Mouse (Mus musculus): ENCODE measurements at regions not wholly inside any gene's neighbourhood (a gene's known extent, or its start where the extent isn't known, plus 50 kb on each side); places are given as distances from the start of the nearest gene placed in this dataset.
A peak's percentile ranks its signal among the peaks of the same experiment; 100 is the strongest.

DNA sequence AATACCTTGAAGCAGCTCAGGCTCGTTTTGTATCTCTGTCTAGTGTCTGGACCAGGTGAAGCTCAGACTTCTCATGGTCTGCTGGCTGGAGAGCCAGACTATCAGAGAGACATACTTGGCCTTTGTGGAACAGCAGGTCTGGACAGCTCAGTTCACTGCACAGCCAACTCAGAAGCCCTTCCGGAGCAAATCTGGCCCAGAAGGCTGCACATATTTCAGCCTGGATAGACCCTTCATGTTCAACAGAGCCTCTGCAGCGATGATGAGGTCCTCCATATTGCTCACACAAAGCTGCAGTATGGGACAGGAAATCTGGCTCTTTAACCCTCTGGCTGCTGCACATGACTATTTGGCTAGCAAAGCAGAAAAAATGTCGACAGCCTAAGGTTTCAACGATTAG is 108.7 kb upstream of the Gk2 start:
- 33% methylated on average over 5 of the region's 5 CpGs for WGBS
- no peak overlapping the region for H3K4me3 ChIP-seq (replicated peaks; ENCODE audit: insufficient read depth, low read depth, low read length)
- no peak overlapping the region for H3K27ac ChIP-seq (ENCODE audit: insufficient read depth, low read length)
- no peak for TF ChIP-seq POLR2A (IDR thresholded peaks at IDR 0.05; ENCODE audit: borderline replicate concordance, insufficient read depth, low read length)
- TF ChIP-seq CTCF (IDR thresholded peaks at IDR 0.05; ENCODE audit: borderline replicate concordance, insufficient read depth, low read depth, low read length): no peak
- H3K27me3 ChIP-seq (ENCODE audit: control insufficient read depth, insufficient read depth, low read length): no peaks in the 10 kb centered on the region
- H3K4me1 ChIP-seq (ENCODE audit: control insufficient read depth, insufficient read depth, low read length): no peaks in the 10 kb centered on the region
- peak in 1 of 2 experiments; percentile 3 for DNase-seq

DNA sequence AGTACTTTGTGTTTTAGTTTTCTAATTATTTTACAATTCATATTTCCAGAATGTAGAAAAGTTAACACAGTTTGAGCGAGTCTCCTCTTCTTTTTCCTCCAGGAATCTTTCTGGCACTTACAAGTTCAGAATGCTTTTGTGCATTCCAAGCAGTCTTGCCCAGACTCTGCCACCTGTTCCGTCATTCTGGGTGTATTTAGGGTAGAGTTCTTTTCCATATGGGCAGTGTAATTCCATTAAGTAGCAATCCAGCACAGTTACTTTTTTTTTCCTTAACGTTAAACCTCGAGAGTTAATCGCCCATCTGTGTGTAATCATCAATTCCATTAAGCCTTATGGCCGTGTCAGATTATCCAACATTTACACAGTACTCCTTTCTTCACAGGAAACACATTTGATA is 106.9 kb upstream of the Gk2 start:
- H3K4me1 ChIP-seq (ENCODE audit: control insufficient read depth, insufficient read depth, low read length): no peaks in the 10 kb centered on the region
- H3K4me3 ChIP-seq (replicated peaks; ENCODE audit: insufficient read depth, low read depth, low read length): no peak overlapping the region
- TF ChIP-seq CTCF (IDR thresholded peaks at IDR 0.05; ENCODE audit: borderline replicate concordance, insufficient read depth, low read depth, low read length) (no peak), POLR2A (IDR thresholded peaks at IDR 0.05; ENCODE audit: borderline replicate concordance, insufficient read depth, low read length) (no peak)
- no peak overlapping the region for H3K27ac ChIP-seq (ENCODE audit: insufficient read depth, low read length)
- no peak for DNase-seq
- WGBS: 64% methylated on average over 6 of the region's 6 CpGs
- no peaks in the 10 kb centered on the region for H3K27me3 ChIP-seq (ENCODE audit: control insufficient read depth, insufficient read depth, low read length)

DNA sequence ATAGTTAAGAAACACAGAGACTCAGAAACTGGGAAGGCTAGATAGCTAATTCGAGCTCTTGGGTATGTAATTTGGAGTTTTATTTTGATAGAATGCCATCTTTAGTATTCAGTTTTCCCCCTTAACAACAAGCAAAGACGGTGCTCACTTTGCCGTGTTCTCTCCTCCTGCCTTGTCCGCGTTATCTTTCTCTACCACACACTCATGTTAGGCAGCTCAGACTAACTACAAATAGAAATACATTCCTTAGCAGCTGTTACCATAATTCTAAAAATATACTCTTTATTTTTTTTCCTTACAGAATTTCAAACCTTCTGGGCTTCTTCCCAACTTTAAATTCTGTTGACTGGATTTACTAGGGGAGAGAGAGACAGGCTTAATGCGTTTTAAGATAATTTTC is 97.5 kb upstream of the Gk2 start:
- H3K27ac ChIP-seq (ENCODE audit: insufficient read depth, low read length): no peak overlapping the region
- WGBS: 86% methylated on average over 6 of the region's 6 CpGs
- DNase-seq: no peak
- no peak overlapping the region for H3K4me3 ChIP-seq (replicated peaks; ENCODE audit: insufficient read depth, low read depth, low read length)
- TF ChIP-seq POLR2A (IDR thresholded peaks at IDR 0.05; ENCODE audit: borderline replicate concordance, insufficient read depth, low read length): no peak
- no peak for TF ChIP-seq CTCF (IDR thresholded peaks at IDR 0.05; ENCODE audit: borderline replicate concordance, insufficient read depth, low read depth, low read length)
- H3K4me1 ChIP-seq (ENCODE audit: control insufficient read depth, insufficient read depth, low read length): no peaks in the 10 kb centered on the region
- H3K27me3 ChIP-seq (ENCODE audit: control insufficient read depth, insufficient read depth, low read length): no peaks in the 10 kb centered on the region

DNA sequence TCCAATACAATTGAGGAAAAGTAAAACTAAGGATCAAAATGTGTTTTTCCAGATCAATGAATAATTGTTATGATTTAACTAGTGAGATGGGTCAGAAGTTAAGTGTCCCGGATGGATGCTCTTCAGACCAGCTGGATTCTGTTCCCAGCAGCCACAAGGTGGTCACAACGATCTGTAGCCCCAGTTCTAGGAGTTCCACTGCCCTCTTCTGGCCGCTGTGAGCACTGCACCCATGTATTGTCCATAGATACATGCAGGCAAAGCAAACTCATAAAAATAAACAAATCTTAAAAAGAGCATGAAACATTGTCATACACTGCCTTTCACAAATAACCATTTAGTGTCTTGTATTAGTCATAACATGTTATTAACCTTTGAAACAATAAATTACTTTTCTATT is 96.3 kb upstream of the Gk2 start:
- TF ChIP-seq CTCF (IDR thresholded peaks at IDR 0.05; ENCODE audit: borderline replicate concordance, insufficient read depth, low read depth, low read length): peak; percentile 55
- TF ChIP-seq POLR2A (IDR thresholded peaks at IDR 0.05; ENCODE audit: borderline replicate concordance, insufficient read depth, low read length): no peak
- Histone ChIP-seq H3K27me3 (ENCODE audit: control insufficient read depth, insufficient read depth, low read length) (no peaks in the 10 kb centered on the region), H3K4me1 (ENCODE audit: control insufficient read depth, insufficient read depth, low read length) (no peaks in the 10 kb centered on the region), H3K27ac (ENCODE audit: insufficient read depth, low read length) (no peak overlapping the region), H3K4me3 (replicated peaks; ENCODE audit: insufficient read depth, low read depth, low read length) (no peak overlapping the region)
- WGBS: 63% methylated on average over 3 of the region's 3 CpGs
- DNase-seq: peak; percentile 2 to 10

DNA sequence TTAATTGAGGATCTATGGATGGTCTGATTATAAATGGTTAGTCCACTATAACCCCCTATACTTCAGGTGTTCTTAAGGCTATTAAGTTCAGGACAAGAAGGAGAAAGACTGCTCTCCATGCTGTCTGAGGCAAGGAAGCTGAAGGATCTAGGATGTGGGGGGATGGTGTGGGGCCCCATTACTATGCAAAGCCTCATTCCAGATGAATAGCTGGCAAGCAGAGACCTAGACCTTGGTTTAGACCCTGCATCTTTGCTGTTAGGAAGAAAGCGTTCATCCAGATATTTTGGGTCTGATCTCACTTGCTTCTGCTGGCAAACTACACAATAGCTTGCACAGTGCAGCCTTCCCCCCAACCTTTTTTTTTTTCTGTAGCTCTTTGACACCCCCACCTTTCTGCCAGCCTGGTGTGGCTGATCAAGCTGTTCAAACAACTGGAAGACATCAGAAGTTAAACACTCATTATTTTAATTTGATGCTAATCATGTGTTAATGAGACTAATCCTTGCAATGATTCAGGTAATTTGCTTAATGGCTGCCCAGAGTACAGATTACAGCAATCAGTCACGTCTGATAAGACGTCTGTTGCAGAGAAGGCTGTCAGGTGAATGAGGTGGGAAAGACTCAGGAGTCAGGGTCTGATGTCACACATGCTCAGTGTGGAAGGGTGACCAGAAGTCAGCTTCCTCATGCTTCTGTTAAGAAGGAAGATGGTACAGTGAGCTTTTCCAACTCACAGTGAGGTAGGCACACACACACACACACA is 80.9 kb upstream of the Gk2 start:
- Histone ChIP-seq H3K4me1 (ENCODE audit: control insufficient read depth, insufficient read depth, low read length) (no peaks in the 10 kb centered on the region), H3K27me3 (ENCODE audit: control insufficient read depth, insufficient read depth, low read length) (no peaks in the 10 kb centered on the region), H3K27ac (ENCODE audit: insufficient read depth, low read length) (no peak overlapping the region), H3K4me3 (replicated peaks; ENCODE audit: insufficient read depth, low read depth, low read length) (no peak overlapping the region)
- DNase-seq: no peak
- WGBS: 50% methylated on average over 3 of the region's 3 CpGs
- TF ChIP-seq CTCF (IDR thresholded peaks at IDR 0.05; ENCODE audit: borderline replicate concordance, insufficient read depth, low read depth, low read length) (no peak), POLR2A (IDR thresholded peaks at IDR 0.05; ENCODE audit: borderline replicate concordance, insufficient read depth, low read length) (no peak)

DNA sequence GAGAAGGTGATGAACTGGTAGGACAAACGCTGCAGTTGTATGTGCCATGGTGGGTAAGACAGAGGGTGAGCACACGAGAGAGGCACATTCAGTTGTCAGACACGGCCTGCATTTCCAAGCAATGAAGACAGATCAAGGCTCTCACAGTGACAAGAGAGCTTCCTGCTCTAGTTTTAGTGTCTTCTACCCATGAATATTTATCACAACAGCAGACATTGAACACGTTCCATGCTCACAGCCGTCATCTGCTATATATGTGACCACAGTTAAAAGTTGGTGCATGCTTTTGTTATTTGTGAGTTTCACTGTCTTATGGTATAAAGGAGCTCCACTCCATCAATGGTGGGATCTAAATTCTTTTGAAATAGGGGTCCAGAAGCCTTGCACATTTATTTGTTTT is 76.9 kb upstream of the Gk2 start:
- H3K4me1 ChIP-seq (ENCODE audit: control insufficient read depth, insufficient read depth, low read length): no peaks in the 10 kb centered on the region
- H3K4me3 ChIP-seq (replicated peaks; ENCODE audit: insufficient read depth, low read depth, low read length): no peak overlapping the region
- no peak for TF ChIP-seq POLR2A (IDR thresholded peaks at IDR 0.05; ENCODE audit: borderline replicate concordance, insufficient read depth, low read length)
- no peak for TF ChIP-seq CTCF (IDR thresholded peaks at IDR 0.05; ENCODE audit: borderline replicate concordance, insufficient read depth, low read depth, low read length)
- H3K27me3 ChIP-seq (ENCODE audit: control insufficient read depth, insufficient read depth, low read length): no peaks in the 10 kb centered on the region
- 80% methylated on average over 5 of the region's 5 CpGs for WGBS
- DNase-seq: no peak
- no peak overlapping the region for H3K27ac ChIP-seq (ENCODE audit: insufficient read depth, low read length)

DNA sequence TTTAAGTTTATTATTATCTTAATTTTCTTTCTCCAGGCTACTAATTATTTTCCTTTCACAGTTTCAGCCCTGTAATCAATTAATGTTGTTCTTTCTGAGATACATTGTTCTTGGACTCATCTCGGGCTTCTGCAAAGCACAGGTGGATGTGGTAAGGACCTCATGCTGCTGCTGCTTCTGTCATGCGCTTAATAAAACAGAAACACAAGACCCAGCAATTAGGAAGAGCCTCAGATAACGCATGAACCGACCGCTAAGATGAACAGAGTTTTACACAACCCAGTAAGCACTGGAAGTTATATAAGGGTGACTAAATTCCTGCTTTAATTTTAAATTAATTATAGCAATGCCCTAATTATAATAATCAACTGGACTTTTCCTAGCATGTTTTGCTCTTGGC is 70.7 kb upstream of the Gk2 start:
- H3K4me1 ChIP-seq (ENCODE audit: control insufficient read depth, insufficient read depth, low read length): no peaks in the 10 kb centered on the region
- peak in 1 of 2 experiments; percentile 38 for DNase-seq
- no peaks in the 10 kb centered on the region for H3K27me3 ChIP-seq (ENCODE audit: control insufficient read depth, insufficient read depth, low read length)
- WGBS: 16% methylated on average over 5 of the region's 5 CpGs
- TF ChIP-seq POLR2A (IDR thresholded peaks at IDR 0.05; ENCODE audit: borderline replicate concordance, insufficient read depth, low read length) (no peak), CTCF (IDR thresholded peaks at IDR 0.05; ENCODE audit: borderline replicate concordance, insufficient read depth, low read depth, low read length) (no peak)
- no peak overlapping the region for H3K4me3 ChIP-seq (replicated peaks; ENCODE audit: insufficient read depth, low read depth, low read length)
- no peak overlapping the region for H3K27ac ChIP-seq (ENCODE audit: insufficient read depth, low read length)

Measured in cerebellum, adult 2 months (tissue).